Mouse (Mus musculus) stomach, embryonic 14.5 days (tissue): ENCODE measurements at regions not wholly inside any gene's neighbourhood (a gene's known extent, or its start where the extent isn't known, plus 50 kb on each side); places are given as distances from the start of the nearest gene placed in this dataset.
A peak's percentile ranks its signal among the peaks of the same experiment; 100 is the strongest.
"Not testable (repeated sequence)": the region's sequence is repeated elsewhere in the genome, so short reads cannot be mapped to it uniquely, and the experiment has no call there.

Experiments used
- ATAC-seq: fragments of 200-750 bp; cut with Nextera tagmentation; 2 replicates; pipeline ENCODE4 v1.8.0; 2017; ENCODE audit warnings: low read depth, moderate TSS enrichment; ENCODE audit not compliant: insufficient number of reproducible peaks, insufficient read depth, low FRiP score
- H3K27ac ChIP-seq: fragments of 300-500 bp; sonication (generic); 2 replicates; pipeline ENCODE4 v1.5.1; 2014; ENCODE audit warnings: mild to moderate bottlenecking, low read length, moderate library complexity, mixed read lengths
- H3K27me3 ChIP-seq: fragments of 300-500 bp; sonication (generic); 2 replicates; pipeline ENCODE4 v1.6.1; 2014; ENCODE audit warnings: low read length, control low read depth, mixed read lengths; ENCODE audit not compliant: control insufficient read depth, insufficient read depth
- H3K36me3 ChIP-seq: fragments of 300-500 bp; sonication (generic); 2 replicates; pipeline ENCODE4 v1.6.1; 2014; ENCODE audit warnings: mild to moderate bottlenecking, control low read depth, low read length, moderate library complexity, mixed read lengths; ENCODE audit not compliant: control insufficient read depth, insufficient read depth
- H3K4me1 ChIP-seq: fragments of 300-500 bp; sonication (generic); 2 replicates; pipeline ENCODE4 v1.6.1; 2014; ENCODE audit warnings: low read length, control low read depth, mixed read lengths; ENCODE audit not compliant: control insufficient read depth, insufficient read depth
- H3K4me2 ChIP-seq: fragments of 300-500 bp; sonication (generic); replicated peaks from 2 replicates; pipeline ENCODE4 v1.6.1; 2014; ENCODE audit warnings: low read depth, low read length, control low read depth
- H3K4me3 ChIP-seq: fragments of 300-500 bp; sonication (generic); 2 replicates; pipeline ENCODE4 v1.5.1; 2014; ENCODE audit warnings: low read depth, low read length, control low read depth
- H3K9ac ChIP-seq: fragments of 300-500 bp; sonication (generic); replicated peaks from 2 replicates; pipeline ENCODE4 v1.6.1; 2014; ENCODE audit warnings: low read depth, mild to moderate bottlenecking, control low read depth, low read length, moderate library complexity, mixed read lengths
- H3K9me3 ChIP-seq: fragments of 300-500 bp; sonication (generic); 2 replicates; pipeline ENCODE4 v1.6.1; 2016; ENCODE audit warnings: low read depth, low read length, control low read depth; ENCODE audit not compliant: control insufficient read depth
- WGBS: fragments of 180-500 bp; shearing (Covaris S2); extraction: QIAGEN DNeasy Blood & Tissue Kit; methylation state at CpG from one replicate; pipeline ENCODE4 v1.1.7; 2014; 5-methylcytosine and 5-hydroxymethylcytosine counted together

DNA sequence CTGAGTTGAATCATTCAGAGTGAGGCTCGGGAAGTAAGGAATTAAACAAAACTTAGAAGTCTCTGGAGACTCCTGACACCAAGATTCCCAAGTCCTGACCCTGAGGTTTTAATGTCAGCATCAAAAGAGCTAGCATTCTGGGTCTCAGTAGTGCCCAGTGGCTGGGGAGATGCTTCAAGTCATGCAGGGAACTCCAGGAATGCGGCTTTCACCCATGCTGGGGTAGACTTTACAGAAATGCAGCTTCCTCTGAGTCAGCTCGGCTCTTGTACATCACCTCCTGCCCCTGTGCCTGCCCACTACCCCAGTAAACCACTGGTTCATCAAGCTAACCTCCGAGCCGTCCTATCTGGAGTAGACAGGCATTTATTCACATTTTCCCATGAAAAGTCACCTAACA, 269.5 kb downstream of the Eipr1 start:
- no peaks in the 10 kb centered on the region for H3K9me3 ChIP-seq
- H3K36me3 ChIP-seq, result no peaks in the 10 kb centered on the region
- H3K4me3 ChIP-seq, result no peak overlapping the region
- H3K27me3 ChIP-seq, result no peaks in the 10 kb centered on the region
- 61% methylated on average over 5 of the region's 5 CpGs for WGBS
- no peak overlapping the region for H3K27ac ChIP-seq
- H3K4me2 ChIP-seq, result no peak overlapping the region
- H3K4me1 ChIP-seq, result no peaks in the 10 kb centered on the region
- no peak overlapping the region for H3K9ac ChIP-seq
- no peak for ATAC-seq

- no peak for ATAC-seq
Observed at GRCm38 (mm10) chr12:29028171-29028570, 276.6 kb downstream of the Eipr1 start.

GRCm38 (mm10) chr12:29029461-29029860, 277.9 kb downstream of the Eipr1 start:
- no peak for ATAC-seq
- Histone ChIP-seq H3K9me3 (no peaks in the 10 kb centered on the region), H3K9ac (no peak overlapping the region), H3K4me2 (no peak overlapping the region), H3K27me3 (no peaks in the 10 kb centered on the region), H3K4me1 (no peaks in the 10 kb centered on the region), H3K4me3 (no peak overlapping the region), H3K27ac (no peak overlapping the region), H3K36me3 (no peaks in the 10 kb centered on the region)
- WGBS, result 55% methylated on average over 7 of the region's 7 CpGs

More at GRCm38 (mm10) chr12:29028171-29028570, 276.6 kb downstream of the Eipr1 start:
- Histone ChIP-seq H3K4me1 (no peaks in the 10 kb centered on the region), H3K36me3 (no peaks in the 10 kb centered on the region), H3K9me3 (no peaks in the 10 kb centered on the region), H3K27ac (no peak overlapping the region), H3K4me3 (no peak overlapping the region), H3K9ac (no peak overlapping the region), H3K4me2 (no peak overlapping the region), H3K27me3 (no peaks in the 10 kb centered on the region)
- WGBS, result 64% methylated on average over 3 of the region's 3 CpGs

GRCm38 (mm10) chr12:29046009-29046408, 294.4 kb downstream of the Eipr1 start:
- no peak for ATAC-seq
- H3K9me3 ChIP-seq, result no peaks in the 10 kb centered on the region
- H3K9ac ChIP-seq, result no peak overlapping the region
- no peak overlapping the region for H3K27ac ChIP-seq
- no peaks in the 10 kb centered on the region for H3K36me3 ChIP-seq
- 83% methylated on average over 8 of the region's 8 CpGs for WGBS
- H3K27me3 ChIP-seq, result no peaks in the 10 kb centered on the region
- no peak overlapping the region for H3K4me3 ChIP-seq
- H3K4me2 ChIP-seq, result no peak overlapping the region
- 0 out of 2 replicates have a peak, but pooled peaks cover 4% of the 10 kb centered on the region for H3K4me1 ChIP-seq

DNA sequence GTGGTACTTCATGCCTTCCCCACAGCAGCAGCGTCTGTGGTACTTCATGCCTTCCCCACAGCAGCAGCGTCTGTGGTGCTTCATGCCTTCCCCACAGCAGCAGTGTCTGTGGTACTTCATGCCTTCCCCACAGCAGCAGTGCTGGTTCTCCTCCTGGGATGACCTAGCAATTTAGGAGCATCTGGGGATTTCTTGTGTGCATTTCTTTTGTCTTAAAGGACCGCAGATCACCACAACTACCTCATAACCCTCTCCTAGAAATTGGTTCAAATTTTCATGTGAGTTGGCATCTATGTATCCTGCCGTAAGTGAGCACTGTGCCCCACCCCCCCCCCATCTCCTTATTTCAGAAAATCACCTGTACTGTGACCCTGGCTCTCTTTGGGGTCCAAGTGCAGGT, 297.0 kb downstream of the Eipr1 start:
- H3K9ac ChIP-seq, H3K9me3 ChIP-seq, H3K36me3 ChIP-seq, H3K27me3 ChIP-seq, H3K4me1 ChIP-seq, H3K4me3 ChIP-seq, ATAC-seq, H3K4me2 ChIP-seq: not testable (repeated sequence)
- WGBS, result 76% methylated on average over 2 of the region's 4 CpGs
- 0 out of 2 replicates have a peak overlapping the region, but pooled peaks have one; percentile 1 for H3K27ac ChIP-seq

GRCm38 (mm10) chr12:29049105-29049511, 297.5 kb downstream of the Eipr1 start:
- 8% methylated on average over 8 of the region's 8 CpGs for WGBS
- H3K27me3 ChIP-seq, result no peaks in the 10 kb centered on the region

GRCm38 (mm10) chr12:29049801-29050200, 298.2 kb downstream of the Eipr1 start:
- 0 out of 2 replicates have a peak, but pooled peaks cover 4% of the 10 kb centered on the region for H3K4me1 ChIP-seq
- no peak for ATAC-seq
- no peak overlapping the region for H3K27ac ChIP-seq
- H3K36me3 ChIP-seq, result no peaks in the 10 kb centered on the region
- H3K9ac ChIP-seq, result no peak overlapping the region
- H3K4me2 ChIP-seq, result no peak overlapping the region
- no peak overlapping the region for H3K4me3 ChIP-seq
- no peaks in the 10 kb centered on the region for H3K9me3 ChIP-seq
- no peaks in the 10 kb centered on the region for H3K27me3 ChIP-seq

More at GRCm38 (mm10) chr12:29049105-29049511, 297.5 kb downstream of the Eipr1 start:
- Histone ChIP-seq H3K27ac (0 out of 2 replicates have a peak overlapping the region, but pooled peaks have one; percentile 1), H3K4me1 (0 out of 2 replicates have a peak, but pooled peaks cover 4% of the 10 kb centered on the region), H3K9me3 (no peaks in the 10 kb centered on the region), H3K4me2 (no peak overlapping the region), H3K4me3 (no peak overlapping the region), H3K9ac (no peak overlapping the region), H3K36me3 (no peaks in the 10 kb centered on the region)
- peak; percentile 82; the same call in 1 of the 2 replicates for ATAC-seq

DNA sequence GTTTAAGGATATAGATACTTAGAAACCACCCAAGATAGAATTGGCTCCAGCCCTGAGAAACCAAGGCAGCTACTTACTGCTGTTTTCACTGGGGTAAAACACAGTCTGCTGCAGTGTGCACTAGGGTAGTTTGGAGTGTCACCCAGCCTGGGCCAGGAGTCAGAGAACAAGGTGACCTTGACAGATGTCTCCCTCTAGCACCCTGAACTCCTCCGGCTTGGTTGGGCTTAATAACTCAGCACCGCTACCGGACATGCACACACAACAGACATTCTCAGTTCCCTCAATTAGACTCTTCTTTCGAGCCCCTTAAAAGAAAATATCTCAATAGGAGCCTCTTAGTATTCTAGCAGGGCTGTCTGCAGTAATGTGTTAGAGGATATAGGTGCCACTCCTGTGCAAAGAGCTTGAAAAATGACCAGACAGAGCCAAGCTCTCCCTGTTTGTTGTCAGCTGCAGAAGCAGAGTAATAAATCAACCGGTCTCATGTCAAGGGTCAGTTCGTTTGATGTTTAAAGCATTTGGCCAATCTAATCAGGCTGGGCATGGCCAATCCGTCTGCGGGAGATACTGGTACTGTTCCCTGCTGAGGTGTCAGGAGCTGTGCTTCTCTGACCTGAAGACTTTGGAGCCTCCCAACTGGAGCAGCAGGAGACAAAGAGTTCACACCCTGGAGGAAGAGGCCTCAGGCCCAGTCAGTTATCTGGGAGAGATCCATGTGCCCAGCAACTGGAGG, 299.1 kb downstream of the Eipr1 start:
- ATAC-seq, result no peak

More for the DNA sequence above, 299.1 kb downstream of the Eipr1 start:
- Histone ChIP-seq H3K27ac (no peak overlapping the region), H3K9ac (no peak overlapping the region), H3K4me2 (no peak overlapping the region), H3K27me3 (no peaks in the 10 kb centered on the region), H3K9me3 (no peaks in the 10 kb centered on the region), H3K4me1 (0 out of 2 replicates have a peak, but pooled peaks cover 4% of the 10 kb centered on the region), H3K36me3 (no peaks in the 10 kb centered on the region), H3K4me3 (no peak overlapping the region)
- WGBS, result 26% methylated on average over 8 of the region's 8 CpGs
